Mouse (Mus musculus) midbrain, embryonic 11.5 days (tissue): ENCODE data around the gene Anxa11. TPM values are rescaled to one million over a fixed set of nuclear protein-coding genes. Genes with fewer than 3 reads are reported as not detected.

Experiments used
- ATAC-seq: fragments of 200-750 bp; cut with Nextera tagmentation; 2 replicates; pipeline ENCODE4 v1.8.0; 2017; ENCODE audit warnings: moderate TSS enrichment, moderate library complexity; ENCODE audit not compliant: low FRiP score
- DNase-seq: peaks from one replicate; pipeline ENCODE4 v3.0.0; 2015; ENCODE audit warnings: low spot score; ENCODE audit errors: missing footprints
- H3K27ac ChIP-seq: fragments of 300-500 bp; sonication (generic); 2 replicates; pipeline ENCODE4 v1.5.1; 2014; ENCODE audit warnings: low read depth, low read length
- H3K27me3 ChIP-seq: fragments of 300-500 bp; sonication (generic); 2 replicates; pipeline ENCODE4 v1.6.1; 2014; ENCODE audit warnings: mild to moderate bottlenecking, low read length, moderate library complexity, mixed read lengths; ENCODE audit not compliant: control insufficient read depth, insufficient read depth
- H3K36me3 ChIP-seq: fragments of 300-500 bp; sonication (generic); 2 replicates; pipeline ENCODE4 v1.6.1; 2014; ENCODE audit warnings: mild to moderate bottlenecking, low read length, moderate library complexity, mixed read lengths; ENCODE audit not compliant: control insufficient read depth, insufficient read depth
- H3K4me1 ChIP-seq: fragments of 300-500 bp; sonication (generic); 2 replicates; pipeline ENCODE4 v1.6.1; 2014; ENCODE audit warnings: low read length; ENCODE audit not compliant: control insufficient read depth, insufficient read depth
- H3K4me2 ChIP-seq: fragments of 300-500 bp; sonication (generic); 2 replicates; pipeline ENCODE4 v1.6.1; 2014; ENCODE audit warnings: mild to moderate bottlenecking, moderate library complexity
- H3K4me3 ChIP-seq: fragments of 300-500 bp; sonication (generic); 2 replicates; pipeline ENCODE4 v1.5.1; 2014; ENCODE audit warnings: low read depth, low read length
- H3K9ac ChIP-seq: fragments of 300-500 bp; sonication (generic); 2 replicates; pipeline ENCODE4 v1.6.1; 2014; ENCODE audit warnings: low read length
- H3K9me3 ChIP-seq: fragments of 300-500 bp; sonication (generic); 2 replicates; pipeline ENCODE4 v1.6.1; 2016; ENCODE audit warnings: low read length; ENCODE audit not compliant: control insufficient read depth
- WGBS: fragments of 180-500 bp; shearing (Covaris S2); extraction: QIAGEN DNeasy Blood & Tissue Kit; methylation state at CpG from one replicate; pipeline ENCODE4 v1.1.7; 2014; 5-methylcytosine and 5-hydroxymethylcytosine counted together
- polyA plus RNA-seq: library from polyadenylated mRNA; unstranded; fragments of >200 nt; fragmentation: Nextera tagmentation; extraction: Ambion mirVana; gene quantifications from 2 replicates; pipeline ENCODE4 v1.2.1, GENCODE M21; 2014

The Anxa11 gene
- polyA plus RNA-seq, 1 experiment from 2014 or later = 3.0 TPM

DNA sequence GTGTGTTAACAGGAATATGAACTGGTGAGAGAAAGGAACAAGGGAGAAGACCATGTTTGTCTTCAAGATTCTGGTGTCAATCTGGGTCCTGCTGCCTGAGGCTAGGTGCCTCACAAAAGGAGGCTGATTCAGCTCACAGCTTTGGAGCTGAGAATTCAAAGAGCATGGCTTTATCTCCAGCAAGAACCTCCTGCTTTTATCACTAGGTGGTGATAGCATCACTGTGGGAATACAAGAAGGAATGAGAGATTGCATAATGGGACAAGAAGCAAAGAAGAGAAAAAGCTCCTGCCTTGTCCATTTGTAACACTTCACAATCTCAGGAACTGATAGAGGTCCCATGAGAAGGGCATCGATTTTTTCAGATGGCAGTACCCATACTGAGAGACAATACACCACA, 10.6 kb upstream of the Anxa11 start:
- DNase-seq (peak; percentile 10), ATAC-seq (no peak)
- Histone ChIP-seq H3K9ac (no peak overlapping the region), H3K4me1 (no peaks in the 10 kb centered on the region), H3K9me3 (no peaks in the 10 kb centered on the region), H3K27me3 (no peaks in the 10 kb centered on the region), H3K27ac (no peak overlapping the region), H3K4me2 (no peak overlapping the region), H3K36me3 (no peaks in the 10 kb centered on the region), H3K4me3 (no peak overlapping the region)
- WGBS = 77% methylated on average over 1 of the region's 1 CpGs

DNA sequence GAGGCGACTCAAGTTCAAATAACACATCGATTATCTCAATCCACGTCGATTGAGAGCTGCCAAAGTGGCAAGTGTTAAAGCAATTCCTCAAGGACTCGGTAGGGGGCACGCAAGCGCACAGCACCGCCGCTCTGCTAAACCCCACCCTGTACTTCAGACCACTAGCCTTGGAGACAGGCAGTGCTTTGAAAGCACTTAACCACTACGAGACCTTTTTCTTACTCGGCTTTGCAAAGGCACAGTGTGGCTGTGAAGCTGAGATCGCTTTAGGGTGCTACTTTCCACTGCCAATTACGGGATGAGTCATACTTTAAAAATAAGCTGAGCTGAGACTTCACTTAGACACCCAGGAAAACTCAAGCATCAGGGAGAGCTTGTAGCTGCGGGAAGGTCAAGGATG, 9.7 kb upstream of the Anxa11 start:
- ATAC-seq = no peak
- DNase-seq = peak; percentile 91

DNA sequence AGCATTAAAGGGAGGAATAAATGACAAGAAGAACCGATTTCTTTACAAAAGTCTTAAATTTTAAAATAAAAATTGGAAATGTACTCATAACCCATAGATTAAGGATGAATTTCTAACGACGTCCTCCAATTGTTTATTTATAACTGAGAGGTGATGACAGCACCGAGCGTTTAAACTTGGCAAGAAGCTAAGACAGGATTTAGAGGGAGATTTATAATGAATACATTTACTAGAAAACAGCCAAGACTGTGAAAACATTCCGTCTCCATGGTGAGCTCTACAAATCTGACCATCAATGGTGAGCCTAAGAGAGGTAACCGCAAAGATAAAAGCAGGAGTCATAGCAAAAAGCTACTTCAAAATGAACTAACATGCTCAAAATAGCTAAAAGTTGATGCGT, 3.5 kb upstream of the Anxa11 start:
- ATAC-seq (no peak), DNase-seq (no peak)
- no peaks in the 10 kb centered on the region for H3K36me3 ChIP-seq
- H3K4me3 ChIP-seq = no peak overlapping the region
- H3K4me1 ChIP-seq = no peaks in the 10 kb centered on the region; the same call in 1 of the 2 replicates
- no peaks in the 10 kb centered on the region for H3K9me3 ChIP-seq
- H3K4me2 ChIP-seq = no peak overlapping the region
- no peak overlapping the region for H3K27ac ChIP-seq
- peaks cover 22% of the 10 kb centered on the region; the same call in 1 of the 2 replicates for H3K27me3 ChIP-seq
- WGBS = 49% methylated on average over 8 of the region's 8 CpGs
- no peak overlapping the region for H3K9ac ChIP-seq

More for the DNA sequence above, 9.7 kb upstream of the Anxa11 start:
- Histone ChIP-seq H3K9me3 (no peaks in the 10 kb centered on the region), H3K9ac (no peak overlapping the region), H3K4me3 (no peak overlapping the region), H3K27ac (no peak overlapping the region), H3K36me3 (no peaks in the 10 kb centered on the region), H3K4me2 (no peak overlapping the region), H3K4me1 (no peaks in the 10 kb centered on the region), H3K27me3 (no peaks in the 10 kb centered on the region)
- WGBS = 12% methylated on average over 14 of the region's 14 CpGs

DNA sequence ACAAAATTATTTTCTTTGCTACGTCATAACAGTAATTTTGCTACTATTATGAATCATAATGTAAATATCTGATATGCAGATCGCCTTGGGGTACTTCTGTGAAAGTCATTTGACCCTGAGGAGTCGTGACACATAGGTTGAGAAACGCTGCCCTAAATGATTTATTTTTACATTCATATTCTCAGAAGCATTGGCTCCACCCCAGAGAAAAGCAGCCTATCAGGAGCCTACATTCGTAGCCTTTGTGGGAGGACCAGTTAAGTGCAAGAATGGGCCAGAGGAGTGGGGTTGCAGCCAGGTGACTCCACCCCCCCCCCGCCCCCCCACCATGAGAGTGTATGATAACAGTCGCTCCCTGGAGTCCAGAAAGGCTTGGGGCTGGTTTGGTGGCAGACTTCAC, 2.2 kb upstream of the Anxa11 start:
- H3K9me3 ChIP-seq = no peaks in the 10 kb centered on the region
- H3K4me1 ChIP-seq = no peaks in the 10 kb centered on the region; the same call in 1 of the 2 replicates
- 83% methylated on average over 7 of the region's 7 CpGs for WGBS
- ATAC-seq (no peak), DNase-seq (no peak)
- no peaks in the 10 kb centered on the region for H3K36me3 ChIP-seq
- no peak overlapping the region for H3K4me2 ChIP-seq
- H3K27me3 ChIP-seq = peaks cover 25% of the 10 kb centered on the region; the same call in 1 of the 2 replicates
- no peak overlapping the region for H3K27ac ChIP-seq
- no peak overlapping the region for H3K4me3 ChIP-seq
- H3K9ac ChIP-seq = no peak overlapping the region

DNA sequence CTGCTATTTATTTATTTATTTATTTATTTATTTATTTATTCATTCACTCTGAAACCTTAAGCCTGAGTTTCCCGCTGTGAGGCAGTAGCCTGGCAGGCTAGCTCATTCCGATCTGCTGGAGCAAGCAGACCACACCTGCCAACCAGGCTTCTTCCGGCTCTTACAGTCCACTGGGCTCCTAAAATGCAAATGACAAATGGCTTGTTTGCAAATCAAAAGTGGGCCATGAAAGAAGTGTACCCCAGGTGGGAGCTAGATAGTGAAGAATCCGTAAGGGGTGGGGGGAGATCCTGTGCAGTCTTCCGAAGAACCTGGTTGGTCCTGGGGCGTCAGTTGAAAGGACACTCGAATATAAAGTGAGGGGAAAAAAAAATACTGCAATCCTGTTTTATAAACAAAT, 995 bp upstream of the Anxa11 start:
- 9% methylated on average over 7 of the region's 7 CpGs for WGBS
- no peak overlapping the region for H3K4me3 ChIP-seq
- DNase-seq (no peak), ATAC-seq (no peak)
- H3K27ac ChIP-seq = no peak overlapping the region
- H3K9me3 ChIP-seq = no peaks in the 10 kb centered on the region
- no peaks in the 10 kb centered on the region; the same call in 1 of the 2 replicates for H3K4me1 ChIP-seq
- no peaks in the 10 kb centered on the region for H3K36me3 ChIP-seq
- no peak overlapping the region for H3K9ac ChIP-seq
- H3K27me3 ChIP-seq = peaks cover 25% of the 10 kb centered on the region; the same call in 1 of the 2 replicates
- no peak overlapping the region for H3K4me2 ChIP-seq

DNA sequence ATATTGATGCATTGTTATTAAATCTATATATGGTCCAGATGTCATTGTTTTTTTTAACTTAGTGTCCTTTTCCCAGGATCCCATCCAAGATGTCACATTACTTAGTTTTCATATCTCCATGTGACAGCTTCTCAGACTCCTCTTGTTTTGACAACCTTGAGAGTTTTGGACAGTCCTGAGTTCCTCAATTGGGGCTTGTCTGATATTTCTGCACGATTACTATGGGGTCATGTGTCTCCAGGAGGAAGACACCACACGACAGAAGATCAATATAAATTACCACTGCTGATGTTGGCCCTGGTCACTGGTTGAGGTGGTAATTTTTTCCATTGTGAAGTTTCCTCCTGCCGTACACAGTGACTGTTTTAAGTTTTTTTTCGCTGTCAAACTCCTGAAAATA, 377 bp upstream of the Anxa11 start:
- WGBS = 3% methylated on average over 4 of the region's 4 CpGs
- Histone ChIP-seq H3K27ac (no peak overlapping the region), H3K4me1 (no peaks in the 10 kb centered on the region; the same call in 1 of the 2 replicates), H3K9ac (no peak overlapping the region), H3K36me3 (no peaks in the 10 kb centered on the region), H3K4me3 (peak overlapping the region; percentile 50), H3K4me2 (peak overlapping the region; percentile 97), H3K9me3 (no peaks in the 10 kb centered on the region), H3K27me3 (peaks cover 25% of the 10 kb centered on the region; the same call in 1 of the 2 replicates)
- DNase-seq (no peak), ATAC-seq (no peak)

DNA sequence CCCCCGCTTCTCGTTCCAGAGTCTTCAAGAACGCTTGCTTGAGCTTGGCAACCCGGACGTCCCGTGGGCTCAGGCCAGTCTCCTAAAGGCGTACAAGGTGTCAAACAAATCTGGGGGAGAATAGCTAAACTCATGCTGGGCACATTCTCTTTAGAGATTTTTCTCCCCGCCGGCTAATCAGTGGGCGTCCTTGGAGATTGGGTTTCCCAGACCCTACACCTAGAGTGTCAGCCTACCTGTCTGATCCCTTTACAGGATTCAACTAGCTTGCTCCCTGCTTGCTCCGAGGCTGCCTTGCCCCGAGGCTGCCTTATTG, 690 bp downstream of the Anxa11 start:
- DNase-seq = no peak
- H3K9ac ChIP-seq = no peak overlapping the region; the same call in 1 of the 2 replicates
- ATAC-seq = no peak
- H3K4me3 ChIP-seq = peak overlapping the region; percentile 50
- peak overlapping the region; percentile 97 for H3K4me2 ChIP-seq
- no peaks in the 10 kb centered on the region; the same call in 1 of the 2 replicates for H3K4me1 ChIP-seq
- 1% methylated on average over 12 of the region's 12 CpGs for WGBS
- H3K27ac ChIP-seq = no peak overlapping the region
- no peaks in the 10 kb centered on the region for H3K9me3 ChIP-seq
- H3K36me3 ChIP-seq = no peaks in the 10 kb centered on the region
- peaks cover 25% of the 10 kb centered on the region; the same call in 1 of the 2 replicates for H3K27me3 ChIP-seq

DNA sequence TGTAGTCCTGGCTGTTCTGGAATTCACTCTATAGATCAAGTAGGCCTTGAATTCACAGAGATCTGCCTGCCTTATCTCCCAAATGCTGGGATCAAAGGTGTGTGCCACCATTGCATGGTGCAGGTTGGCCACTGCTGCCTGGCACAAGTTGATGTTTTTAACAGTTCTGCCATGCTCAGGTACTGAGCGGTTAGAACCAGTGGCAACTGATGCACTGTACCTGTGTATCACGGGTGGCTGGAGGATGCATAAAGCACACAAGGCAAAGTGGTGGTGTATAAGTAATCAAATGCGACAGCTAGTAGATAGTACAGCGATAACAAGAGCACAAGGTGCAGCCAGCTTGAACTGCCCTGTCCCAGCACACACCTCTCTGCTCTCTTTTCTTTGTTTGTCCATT, 2.4 kb downstream of the Anxa11 start:
- ATAC-seq = no peak
- Histone ChIP-seq H3K36me3 (no peaks in the 10 kb centered on the region), H3K9ac (no peak overlapping the region), H3K27ac (no peak overlapping the region), H3K4me2 (no peak overlapping the region), H3K9me3 (no peaks in the 10 kb centered on the region), H3K4me3 (no peak overlapping the region), H3K4me1 (no peaks in the 10 kb centered on the region; the same call in 1 of the 2 replicates), H3K27me3 (peaks cover 25% of the 10 kb centered on the region; the same call in 1 of the 2 replicates)
- no peak for DNase-seq
- WGBS = 95% methylated on average over 4 of the region's 4 CpGs

DNA sequence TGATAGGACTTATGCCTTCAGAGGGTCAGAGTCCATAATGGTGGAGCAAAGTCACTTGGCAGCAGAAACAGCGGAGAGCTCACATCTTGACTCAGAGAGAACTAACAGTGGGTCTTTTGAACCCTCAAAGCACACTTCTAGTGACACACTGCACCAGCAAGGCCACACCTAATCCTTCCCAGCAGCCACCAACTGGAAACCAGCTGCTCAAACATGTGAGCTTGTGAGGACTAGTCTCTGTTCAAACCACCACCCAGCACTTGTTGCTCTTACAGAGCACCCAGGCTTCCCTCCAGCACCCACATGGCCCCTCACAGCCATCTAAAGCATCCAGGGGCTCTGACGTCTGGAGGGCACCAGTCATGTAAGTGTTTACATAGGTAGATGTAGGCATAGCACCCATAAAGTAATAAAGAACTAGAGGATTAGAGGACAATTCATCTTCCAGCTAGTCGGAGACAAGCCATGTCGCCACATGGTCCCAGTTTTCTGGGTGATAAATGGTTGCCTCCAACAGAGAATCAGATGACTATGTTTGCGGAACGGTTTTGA, 4.0 kb downstream of the Anxa11 start:
- Histone ChIP-seq H3K27me3 (peaks cover 25% of the 10 kb centered on the region; the same call in 1 of the 2 replicates), H3K9ac (no peak overlapping the region), H3K9me3 (no peaks in the 10 kb centered on the region), H3K27ac (no peak overlapping the region), H3K4me1 (no peaks in the 10 kb centered on the region; the same call in 1 of the 2 replicates), H3K4me3 (no peak overlapping the region), H3K36me3 (no peaks in the 10 kb centered on the region), H3K4me2 (no peak overlapping the region)
- DNase-seq (no peak), ATAC-seq (no peak)
- 95% methylated on average over 6 of the region's 6 CpGs for WGBS
